Mouse (Mus musculus) neural tube, embryonic 15.5 days (tissue): ENCODE data around the gene Bcl7a. TPM values are rescaled to one million over a fixed set of nuclear protein-coding genes. Genes with fewer than 3 reads are reported as not detected.

ENCODE experiments used
- ATAC-seq: fragments of 200-750 bp; cut with Nextera tagmentation; 2 replicates; pipeline ENCODE4 v1.8.0; 2017; ENCODE audit warnings: mild to moderate bottlenecking, moderate TSS enrichment, moderate library complexity; ENCODE audit not compliant: low FRiP score
- H3K27ac ChIP-seq: fragments of 300-500 bp; sonication (generic); replicated peaks from 2 replicates; pipeline ENCODE4 v1.5.1; 2015; ENCODE audit warnings: mild to moderate bottlenecking, inconsistent platforms
- H3K27me3 ChIP-seq: fragments of 300-500 bp; sonication (generic); replicated peaks from 2 replicates; pipeline ENCODE4 v1.6.1; 2015; ENCODE audit warnings: inconsistent platforms
- H3K36me3 ChIP-seq: fragments of 300-500 bp; sonication (generic); 2 replicates; pipeline ENCODE4 v1.6.1; 2015; ENCODE audit warnings: inconsistent platforms
- H3K4me1 ChIP-seq: fragments of 300-500 bp; sonication (generic); 2 replicates; pipeline ENCODE4 v1.6.1; 2015; ENCODE audit warnings: inconsistent platforms
- H3K4me2 ChIP-seq: fragments of 300-500 bp; sonication (generic); 2 replicates; pipeline ENCODE4 v1.6.1; 2015; ENCODE audit warnings: inconsistent platforms, mild to moderate bottlenecking, moderate library complexity
- H3K4me3 ChIP-seq: fragments of 300-500 bp; sonication (generic); replicated peaks from 2 replicates; pipeline ENCODE4 v1.5.1; 2015; ENCODE audit warnings: mild to moderate bottlenecking, inconsistent platforms
- H3K9ac ChIP-seq: fragments of 300-500 bp; sonication (generic); replicated peaks from 2 replicates; pipeline ENCODE4 v1.6.1; 2015; ENCODE audit warnings: mild to moderate bottlenecking, inconsistent platforms
- H3K9me3 ChIP-seq: fragments of 300-500 bp; sonication (generic); replicated peaks from 2 replicates; pipeline ENCODE4 v1.6.1; 2016; ENCODE audit warnings: inconsistent platforms
- WGBS: fragments of 180-500 bp; shearing (Covaris S2); methylation state at CpG from one replicate; pipeline ENCODE4 v1.1.7; 2015; ENCODE audit warnings: mixed read lengths; 5-methylcytosine and 5-hydroxymethylcytosine counted together
- polyA plus RNA-seq: library from polyadenylated mRNA; unstranded; fragments of >200 nt; fragmentation: Nextera tagmentation; extraction: Ambion mirVana; gene quantifications from 2 replicates; pipeline ENCODE4 v1.2.1, GENCODE M21; 2015

Bcl7a gene
- polyA plus RNA-seq, 1 experiment from 2014 or later: 31.0 TPM

DNA sequence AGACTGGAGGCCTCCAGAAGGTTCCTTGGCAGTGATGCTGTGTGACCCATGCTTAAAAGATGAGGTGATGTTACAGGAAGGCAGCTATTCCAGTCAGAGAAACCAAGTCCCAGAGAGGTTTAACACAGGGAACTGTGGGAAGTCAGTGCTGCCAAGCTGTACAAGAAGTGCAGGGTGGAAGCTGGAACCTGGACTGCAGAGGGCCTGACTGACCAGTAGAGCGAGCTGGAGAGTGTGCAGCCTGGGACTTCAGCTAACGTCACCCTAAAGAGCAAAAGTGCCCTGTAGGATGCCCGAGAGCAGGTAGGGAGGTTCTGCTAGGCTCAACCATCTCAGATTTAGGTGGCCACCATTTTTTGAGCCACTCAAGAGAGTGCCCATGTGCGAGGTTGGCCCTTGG lies 19.3 kb downstream of the Bcl7a start:
- no peak overlapping the region for H3K4me3 ChIP-seq
- no peak for ATAC-seq
- peaks cover 75% of the 10 kb centered on the region for H3K36me3 ChIP-seq
- H3K9ac ChIP-seq: no peak overlapping the region
- no peaks in the 10 kb centered on the region for H3K27me3 ChIP-seq
- H3K4me1 ChIP-seq: no peaks in the 10 kb centered on the region
- 94% methylated on average over 4 of the region's 4 CpGs for WGBS
- no peak overlapping the region for H3K4me2 ChIP-seq
- no peaks in the 10 kb centered on the region for H3K9me3 ChIP-seq
- H3K27ac ChIP-seq: no peak overlapping the region

DNA sequence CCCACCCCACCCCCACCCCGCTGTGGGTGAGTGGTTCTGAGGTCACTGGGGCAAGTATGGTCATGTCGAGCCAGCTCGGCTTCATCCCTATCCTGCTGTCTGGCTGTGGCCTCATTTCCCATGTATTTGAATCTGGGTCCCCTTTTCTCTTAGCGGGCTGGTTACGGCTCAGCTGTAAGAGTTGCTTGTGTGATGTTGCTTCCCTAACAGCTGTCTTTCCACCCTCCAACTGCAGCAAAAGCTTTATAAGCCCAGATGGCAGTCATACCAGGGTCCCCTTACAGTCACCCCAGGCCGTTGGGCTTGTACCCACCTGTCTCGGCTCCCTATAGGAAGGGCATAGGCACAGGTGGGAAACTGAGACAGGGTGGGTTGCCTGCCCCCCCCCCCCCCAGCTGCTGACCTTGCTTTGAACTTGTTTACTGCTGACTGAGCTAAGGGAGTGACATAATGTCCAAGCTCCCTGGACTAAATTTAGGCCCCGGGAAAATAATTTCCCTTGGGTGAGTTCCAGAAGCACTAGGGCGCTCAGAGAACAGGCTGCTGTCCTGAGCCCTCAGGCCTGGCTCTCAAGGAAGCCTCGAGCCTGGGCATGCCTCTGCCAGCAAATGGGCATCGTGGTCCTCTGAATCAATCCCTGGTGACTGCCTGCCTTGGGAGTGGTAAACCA lies 20.8 kb downstream of the Bcl7a start:
- H3K4me2 ChIP-seq: no peak overlapping the region
- no peaks in the 10 kb centered on the region for H3K4me1 ChIP-seq
- no peak overlapping the region; the same call in 1 of the 2 replicates for H3K27ac ChIP-seq
- 81% methylated on average over 11 of the region's 11 CpGs for WGBS
- no peak overlapping the region for H3K9ac ChIP-seq
- no peak for ATAC-seq
- H3K4me3 ChIP-seq: no peak overlapping the region
- H3K9me3 ChIP-seq: no peaks in the 10 kb centered on the region
- H3K36me3 ChIP-seq: peaks cover 62% of the 10 kb centered on the region
- no peaks in the 10 kb centered on the region for H3K27me3 ChIP-seq

DNA sequence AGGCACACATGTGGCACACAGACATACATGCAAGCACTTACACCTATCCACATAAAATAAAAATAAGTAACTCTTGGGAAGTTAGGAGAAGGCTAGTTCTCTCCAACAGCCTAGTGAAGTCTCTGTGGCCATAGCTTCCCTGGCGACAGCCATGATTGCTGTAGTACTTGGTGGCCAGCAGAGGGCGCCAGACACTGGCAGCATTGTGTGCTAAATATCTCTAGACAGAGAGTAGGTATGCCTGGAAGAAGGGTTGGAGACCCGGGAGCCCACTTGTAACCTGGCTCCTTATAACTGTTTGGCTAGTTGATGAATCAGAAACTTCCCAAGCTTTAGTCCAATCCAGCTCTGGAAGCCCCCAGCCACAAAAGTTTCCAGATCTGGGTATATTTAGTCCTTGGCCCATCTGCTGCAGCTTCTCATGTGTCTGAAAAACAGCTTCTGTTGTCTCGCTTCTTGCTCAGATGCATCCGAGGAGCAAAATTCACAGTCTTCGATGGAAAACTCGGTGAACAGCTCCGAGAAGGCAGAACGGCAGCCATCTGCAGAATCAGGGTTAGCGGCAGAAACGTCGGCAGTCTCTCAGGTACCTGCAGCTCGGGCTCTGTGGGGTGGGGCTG lies 25.3 kb downstream of the Bcl7a start:
- no peaks in the 10 kb centered on the region for H3K27me3 ChIP-seq
- no peak overlapping the region for H3K4me2 ChIP-seq
- no peaks in the 10 kb centered on the region for H3K4me1 ChIP-seq
- no peak for ATAC-seq
- peaks cover 60% of the 10 kb centered on the region for H3K36me3 ChIP-seq
- no peak overlapping the region for H3K27ac ChIP-seq
- no peaks in the 10 kb centered on the region for H3K9me3 ChIP-seq
- WGBS: 80% methylated on average over 13 of the region's 13 CpGs
- no peak overlapping the region for H3K4me3 ChIP-seq
- H3K9ac ChIP-seq: no peak overlapping the region

DNA sequence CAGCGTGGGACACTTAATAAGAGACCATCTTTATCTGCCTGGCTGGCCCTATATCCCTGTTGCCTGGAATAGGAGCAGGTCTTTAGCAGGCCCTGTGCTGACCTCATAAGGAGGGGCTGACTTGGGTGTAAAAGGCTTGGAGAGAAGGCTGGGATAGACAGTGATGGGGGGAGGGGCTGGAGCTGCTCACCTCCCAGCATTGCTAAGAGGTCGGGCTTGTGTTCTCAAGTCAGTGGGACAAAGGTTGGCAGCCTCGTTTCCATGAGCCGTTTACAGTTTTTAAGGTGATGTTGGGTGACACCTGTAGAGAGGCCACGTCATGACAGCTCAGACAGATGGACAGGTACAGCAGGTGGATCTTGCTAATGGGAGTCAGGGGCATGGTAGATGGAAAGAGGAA lies 26.4 kb downstream of the Bcl7a start:
- WGBS: 90% methylated on average over 5 of the region's 5 CpGs
- H3K9ac ChIP-seq: no peak overlapping the region
- H3K27ac ChIP-seq: no peak overlapping the region
- no peaks in the 10 kb centered on the region for H3K9me3 ChIP-seq
- no peak overlapping the region for H3K4me2 ChIP-seq
- H3K4me1 ChIP-seq: no peaks in the 10 kb centered on the region
- no peak overlapping the region for H3K4me3 ChIP-seq
- no peak for ATAC-seq
- H3K36me3 ChIP-seq: peaks cover 51% of the 10 kb centered on the region
- H3K27me3 ChIP-seq: no peaks in the 10 kb centered on the region

DNA sequence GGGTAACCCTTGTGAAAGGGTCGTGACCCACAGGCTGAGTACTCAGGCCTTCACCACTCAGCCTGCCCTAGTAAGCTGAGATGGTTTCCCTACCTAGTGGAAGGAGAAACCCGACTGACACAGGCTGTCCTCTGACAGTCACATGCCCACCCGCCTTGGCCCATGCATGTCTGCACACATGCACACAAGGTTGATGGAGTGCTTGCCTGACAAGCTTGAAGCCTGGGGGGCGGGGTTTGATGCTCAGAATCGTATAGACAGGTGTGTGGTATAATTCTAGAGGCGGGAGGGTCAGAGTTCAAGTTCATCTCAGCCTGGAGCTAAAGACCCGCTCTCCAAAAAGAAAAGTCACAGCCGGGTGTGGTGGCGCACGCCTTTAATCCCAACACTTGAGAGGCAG lies 31.6 kb downstream of the Bcl7a start:
- Histone ChIP-seq H3K27me3 (no peaks in the 10 kb centered on the region), H3K4me3 (no peak overlapping the region), H3K4me1 (peaks cover 9% of the 10 kb centered on the region; the same call in 1 of the 2 replicates), H3K4me2 (no peak overlapping the region), H3K27ac (no peak overlapping the region), H3K9ac (no peak overlapping the region), H3K36me3 (peaks cover 36% of the 10 kb centered on the region), H3K9me3 (no peaks in the 10 kb centered on the region)
- ATAC-seq: no peak
- 91% methylated on average over 10 of the region's 10 CpGs for WGBS

DNA sequence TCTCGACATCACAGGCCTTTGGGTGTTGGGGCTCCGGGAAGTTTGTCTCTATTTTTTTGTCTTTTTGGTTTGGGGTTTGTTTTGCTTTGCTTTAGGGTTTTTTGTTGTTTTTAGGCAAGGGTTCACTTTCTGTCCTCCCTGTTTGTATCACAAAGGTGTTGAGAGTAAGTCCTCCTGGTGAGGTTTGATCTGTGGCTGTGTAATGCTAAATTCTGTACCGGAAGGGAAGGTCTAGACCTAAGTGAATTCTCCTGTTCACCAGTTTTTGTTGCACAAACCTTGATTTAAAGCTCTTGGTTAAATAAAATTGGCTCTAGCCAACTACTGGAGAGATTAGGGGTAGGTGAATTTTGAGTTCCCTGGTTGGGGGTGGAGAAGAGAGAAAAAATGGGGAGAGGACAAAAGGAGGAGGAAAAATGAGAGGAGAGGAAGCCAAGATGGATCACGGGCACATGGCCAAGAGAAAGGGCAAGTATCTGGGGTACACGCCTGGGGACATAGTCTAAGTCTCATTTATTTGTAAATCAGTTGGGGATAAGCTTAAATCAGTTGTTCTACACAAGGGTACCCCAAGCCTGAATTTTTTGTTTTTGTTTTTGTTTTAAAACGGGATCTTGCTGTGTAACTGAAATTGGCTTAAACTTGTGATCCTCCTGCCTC lies 32.3 kb downstream of the Bcl7a start:
- Histone ChIP-seq H3K9me3 (no peaks in the 10 kb centered on the region), H3K9ac (no peak overlapping the region), H3K4me3 (no peak overlapping the region), H3K4me1 (peaks cover 9% of the 10 kb centered on the region; the same call in 1 of the 2 replicates), H3K27me3 (no peaks in the 10 kb centered on the region), H3K27ac (no peak overlapping the region), H3K36me3 (peaks cover 29% of the 10 kb centered on the region), H3K4me2 (no peak overlapping the region)
- WGBS: 87% methylated on average over 6 of the region's 6 CpGs
- ATAC-seq: no peak

DNA sequence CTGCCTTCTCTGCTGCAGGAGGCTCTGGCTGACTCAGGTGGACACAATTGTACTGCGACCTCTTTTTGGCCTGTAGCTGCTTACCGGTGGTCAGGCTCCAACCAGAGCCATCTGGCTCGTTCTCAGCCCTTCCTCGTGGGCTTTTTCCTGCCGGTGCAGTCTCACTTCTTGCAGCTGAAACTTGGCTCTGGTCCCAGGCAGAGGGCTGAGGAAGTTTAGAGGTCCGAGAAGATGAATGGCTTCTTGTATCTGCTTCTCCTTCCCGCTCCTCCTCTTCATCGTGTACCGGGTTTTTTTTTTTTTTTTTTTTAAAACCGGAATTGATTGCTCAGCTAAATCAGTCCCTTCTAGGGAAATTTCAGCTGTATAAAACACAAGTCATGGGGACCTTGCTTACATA lies 32.9 kb downstream of the Bcl7a start:
- no peak overlapping the region for H3K27ac ChIP-seq
- H3K4me2 ChIP-seq: no peak overlapping the region
- H3K9me3 ChIP-seq: no peaks in the 10 kb centered on the region
- peaks cover 23% of the 10 kb centered on the region for H3K36me3 ChIP-seq
- ATAC-seq: no peak
- H3K9ac ChIP-seq: no peak overlapping the region
- no peaks in the 10 kb centered on the region for H3K27me3 ChIP-seq
- peaks cover 9% of the 10 kb centered on the region; the same call in 1 of the 2 replicates for H3K4me1 ChIP-seq
- WGBS: 28% methylated on average over 10 of the region's 10 CpGs
- H3K4me3 ChIP-seq: no peak overlapping the region

DNA sequence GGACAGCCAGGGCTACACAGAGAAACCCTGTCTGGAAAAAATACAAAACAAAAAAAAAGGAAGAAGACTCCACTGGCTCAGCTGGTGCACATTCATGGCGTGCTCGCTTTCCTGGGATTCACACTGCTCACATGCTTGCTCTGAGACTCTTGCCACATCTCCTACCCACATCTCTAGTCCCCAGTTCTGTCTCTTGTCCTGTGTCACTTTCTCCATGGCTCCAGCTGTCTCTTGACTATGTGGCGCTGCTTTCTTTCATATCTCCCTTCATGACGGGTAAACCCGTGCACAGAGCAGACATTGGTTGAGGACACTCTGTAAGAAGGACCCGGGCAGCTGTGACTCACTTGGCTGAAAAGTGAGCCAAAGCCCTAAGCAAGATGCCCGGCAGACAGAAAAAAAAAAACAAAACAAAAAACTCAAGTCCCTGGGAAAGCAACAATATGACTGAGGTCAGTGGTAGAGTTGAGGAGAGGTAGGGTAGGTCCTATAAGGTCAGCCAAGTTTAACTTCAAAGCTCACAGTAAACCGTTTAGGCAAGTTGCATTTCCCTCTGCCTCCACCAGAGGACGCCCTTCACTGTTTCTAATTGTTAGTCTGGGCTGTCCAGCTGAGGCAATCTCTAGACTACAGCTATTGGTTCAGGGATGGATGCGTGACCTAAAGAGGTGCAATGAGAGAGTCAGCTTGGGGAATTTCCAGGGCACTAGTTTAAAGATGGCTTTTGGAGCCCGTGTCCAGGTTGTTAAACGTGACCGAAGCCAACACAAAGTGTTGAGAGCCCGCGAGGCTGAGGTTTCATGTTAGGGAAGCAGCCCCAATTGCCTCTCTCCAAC lies 33.7 kb downstream of the Bcl7a start:
- ATAC-seq: no peak
- no peak overlapping the region for H3K4me2 ChIP-seq
- peaks cover 15% of the 10 kb centered on the region for H3K36me3 ChIP-seq
- peaks cover 13% of the 10 kb centered on the region; the same call in 1 of the 2 replicates for H3K4me1 ChIP-seq
- no peak overlapping the region for H3K4me3 ChIP-seq
- H3K9ac ChIP-seq: no peak overlapping the region
- H3K27ac ChIP-seq: no peak overlapping the region
- no peaks in the 10 kb centered on the region for H3K9me3 ChIP-seq
- WGBS: 69% methylated on average over 15 of the region's 15 CpGs
- H3K27me3 ChIP-seq: no peaks in the 10 kb centered on the region

DNA sequence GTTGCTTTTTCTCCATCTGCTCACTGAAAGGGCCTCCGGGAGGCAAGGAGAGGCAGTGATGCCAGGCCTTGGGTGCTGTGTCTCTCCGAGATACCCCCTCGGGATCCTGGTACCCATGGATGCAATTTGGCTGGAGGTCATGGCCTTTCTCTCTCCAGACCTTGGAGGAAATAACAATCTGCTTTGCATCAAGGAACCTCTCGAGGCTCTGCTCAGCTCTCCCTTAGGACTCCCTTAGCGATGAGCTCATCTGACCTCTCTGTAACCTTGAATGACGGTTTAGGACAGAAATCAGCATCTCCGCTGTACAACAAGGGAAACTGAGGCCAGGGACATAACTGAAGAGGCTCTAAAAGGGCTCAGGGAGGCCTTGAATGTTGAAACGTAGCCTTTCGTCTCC lies 35.1 kb downstream of the Bcl7a start:
- H3K27ac ChIP-seq: no peak overlapping the region
- no peaks in the 10 kb centered on the region for H3K9me3 ChIP-seq
- no peak overlapping the region for H3K4me3 ChIP-seq
- ATAC-seq: no peak
- no peaks in the 10 kb centered on the region for H3K27me3 ChIP-seq
- peaks cover 13% of the 10 kb centered on the region; the same call in 1 of the 2 replicates for H3K4me1 ChIP-seq
- H3K4me2 ChIP-seq: no peak overlapping the region
- WGBS: 73% methylated on average over 9 of the region's 9 CpGs
- H3K9ac ChIP-seq: no peak overlapping the region
- peaks cover 3% of the 10 kb centered on the region; the same call in 1 of the 2 replicates for H3K36me3 ChIP-seq

DNA sequence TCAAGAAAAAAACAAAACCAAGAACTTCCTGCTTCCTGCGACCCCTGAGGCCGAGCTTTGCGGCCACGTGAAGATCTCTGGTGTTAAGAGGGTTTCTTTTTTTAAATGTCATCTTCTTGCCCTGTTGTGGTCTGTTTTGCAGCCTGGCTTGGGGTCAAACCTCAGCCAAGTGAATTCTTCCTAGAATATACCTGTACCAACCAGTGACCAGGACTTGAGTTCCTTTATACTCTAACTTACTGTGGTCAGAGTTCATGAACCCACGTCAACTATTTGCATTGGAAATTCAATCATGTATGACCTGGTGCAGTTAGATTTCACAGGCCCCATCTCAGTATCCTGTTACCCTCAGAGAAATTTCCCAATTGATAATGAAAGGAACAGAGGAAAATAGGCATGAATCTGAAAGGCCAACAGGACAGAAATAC lies 35.9 kb downstream of the Bcl7a start:
- 0 out of 2 replicates have a peak, but pooled peaks cover 3% of the 10 kb centered on the region for H3K36me3 ChIP-seq
- no peak overlapping the region for H3K4me3 ChIP-seq
- no peaks in the 10 kb centered on the region for H3K9me3 ChIP-seq
- peaks cover 13% of the 10 kb centered on the region; the same call in 1 of the 2 replicates for H3K4me1 ChIP-seq
- 83% methylated on average over 5 of the region's 5 CpGs for WGBS
- no peaks in the 10 kb centered on the region for H3K27me3 ChIP-seq
- H3K4me2 ChIP-seq: no peak overlapping the region
- no peak overlapping the region for H3K27ac ChIP-seq
- no peak overlapping the region for H3K9ac ChIP-seq
- no peak for ATAC-seq

DNA sequence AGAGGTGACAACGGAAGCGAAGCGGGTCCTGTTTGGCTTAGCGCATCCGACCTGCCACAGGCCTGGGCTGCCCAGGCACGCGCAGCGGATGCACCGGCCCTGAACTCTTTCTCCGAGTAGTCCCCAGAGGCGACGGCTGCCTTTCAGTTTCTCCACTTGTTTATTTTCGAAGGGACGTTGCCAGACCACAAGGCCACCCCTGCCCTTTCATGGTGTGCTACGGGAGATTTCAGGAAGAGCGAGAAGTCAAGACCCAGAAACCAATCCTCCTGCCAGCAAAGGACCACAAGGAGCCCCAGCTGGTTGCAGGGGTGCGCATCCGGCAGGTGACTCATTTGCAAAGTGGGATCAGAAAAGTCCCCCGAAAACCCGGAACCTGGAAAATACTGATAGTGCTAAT lies 38.3 kb downstream of the Bcl7a start:
- no peaks in the 10 kb centered on the region for H3K9me3 ChIP-seq
- H3K4me3 ChIP-seq: no peak overlapping the region
- no peak overlapping the region for H3K27ac ChIP-seq
- no peak overlapping the region for H3K4me2 ChIP-seq
- H3K9ac ChIP-seq: no peak overlapping the region
- 40% methylated on average over 20 of the region's 20 CpGs for WGBS
- H3K27me3 ChIP-seq: no peaks in the 10 kb centered on the region
- no peak for ATAC-seq
- H3K4me1 ChIP-seq: 0 out of 2 replicates have a peak, but pooled peaks cover 8% of the 10 kb centered on the region
- H3K36me3 ChIP-seq: no peaks in the 10 kb centered on the region
